Mouse (Mus musculus): ENCODE results near the gene Tmbim1. TPM values are rescaled to one million over a fixed set of nuclear protein-coding genes. Genes with fewer than 3 reads are reported as not detected.
A peak's percentile ranks its signal among the peaks of the same experiment; 100 is the strongest.

Gene Tmbim1
- polyA plus RNA-seq, 1 experiment from 2014 or later = 149 TPM

- Histone ChIP-seq H3K27ac (ENCODE audit: low read length) (peak overlapping the region; percentile 99), H3K9ac (replicated peaks; ENCODE audit: low read depth) (peak overlapping the region; percentile 97), H3K27me3 (replicated peaks; ENCODE audit: insufficient read depth, low read length) (no peaks in the 10 kb centered on the region), H3K4me1 (ENCODE audit: insufficient read depth, low read depth, low read length) (peaks cover 36% of the 10 kb centered on the region; the same call in 1 of the 2 replicates), H3K4me3 (ENCODE audit: low read depth, low read length) (peak overlapping the region; percentile 87), H3K4me2 (replicated peaks; ENCODE audit: low read depth, low read length) (peak overlapping the region; percentile 67), H3K36me3 (ENCODE audit: insufficient read depth, low read length) (no peaks in the 10 kb centered on the region), H3K9me3 (ENCODE audit: low read length) (no peaks in the 10 kb centered on the region)
- peak; percentile 83 for DNase-seq (ENCODE audit: low spot score)
- TF ChIP-seq EP300 (IDR thresholded peaks at IDR 0.05) (no peak), CTCF (IDR thresholded peaks at IDR 0.05) (no peak)
- ATAC-seq = peak; percentile 38
- WGBS = 4% methylated on average over 12 of the region's 12 CpGs
Observed at GRCm38 (mm10) chr1:74304339-74304790, 1.1 kb downstream of the Tmbim1 start.

GRCm38 (mm10) chr1:74303509-74304338 lies 1.7 kb downstream of the Tmbim1 start:
- Histone ChIP-seq H3K9ac (replicated peaks; ENCODE audit: low read depth) (peak overlapping the region; percentile 97), H3K4me2 (replicated peaks; ENCODE audit: low read depth, low read length) (peak overlapping the region; percentile 67), H3K27me3 (replicated peaks; ENCODE audit: insufficient read depth, low read length) (no peaks in the 10 kb centered on the region), H3K4me3 (ENCODE audit: low read depth, low read length) (peak overlapping the region; percentile 87), H3K27ac (ENCODE audit: low read length) (peak overlapping the region; percentile 99), H3K9me3 (ENCODE audit: low read length) (no peaks in the 10 kb centered on the region), H3K4me1 (ENCODE audit: insufficient read depth, low read depth, low read length) (peaks cover 42% of the 10 kb centered on the region; the same call in 1 of the 2 replicates), H3K36me3 (ENCODE audit: insufficient read depth, low read length) (no peaks in the 10 kb centered on the region)
- TF ChIP-seq CTCF (IDR thresholded peaks at IDR 0.05) = peak; percentile 25; the same call in 1 of the 2 replicates
- TF ChIP-seq EP300 (IDR thresholded peaks at IDR 0.05) = no peak
- WGBS = under 1% methylated on average over 50 of the region's 56 CpGs
- ATAC-seq (peak; percentile 85), DNase-seq (ENCODE audit: low spot score) (peak; percentile 88)

GRCm38 (mm10) chr1:74302835-74303234 lies 2.6 kb downstream of the Tmbim1 start:
- Histone ChIP-seq H3K9ac (replicated peaks; ENCODE audit: low read depth) (peak overlapping the region; percentile 97), H3K4me3 (ENCODE audit: low read depth, low read length) (peak overlapping the region; percentile 87), H3K27ac (ENCODE audit: low read length) (peak overlapping the region; percentile 99), H3K9me3 (ENCODE audit: low read length) (no peaks in the 10 kb centered on the region), H3K36me3 (ENCODE audit: insufficient read depth, low read length) (no peaks in the 10 kb centered on the region), H3K4me1 (ENCODE audit: insufficient read depth, low read depth, low read length) (peaks cover 51% of the 10 kb centered on the region), H3K4me2 (replicated peaks; ENCODE audit: low read depth, low read length) (peak overlapping the region; percentile 67), H3K27me3 (replicated peaks; ENCODE audit: insufficient read depth, low read length) (no peaks in the 10 kb centered on the region)
- TF ChIP-seq EP300 (IDR thresholded peaks at IDR 0.05) = no peak
- TF ChIP-seq CTCF (IDR thresholded peaks at IDR 0.05) = no peak
- 54% methylated on average over 2 of the region's 2 CpGs for WGBS
- ATAC-seq (no peak), DNase-seq (ENCODE audit: low spot score) (peak; percentile 28)

- no peaks in the 10 kb centered on the region for H3K36me3 ChIP-seq (ENCODE audit: insufficient read depth, low read length)
- 78% methylated on average over 7 of the region's 7 CpGs for WGBS
- no peak for TF ChIP-seq CTCF (IDR thresholded peaks at IDR 0.05)
- TF ChIP-seq EP300 (IDR thresholded peaks at IDR 0.05) = no peak
- no peaks in the 10 kb centered on the region for H3K27me3 ChIP-seq (replicated peaks; ENCODE audit: insufficient read depth, low read length)
- peak overlapping the region; percentile 99 for H3K27ac ChIP-seq (ENCODE audit: low read length)
- no peak for DNase-seq (ENCODE audit: low spot score)
- no peak for ATAC-seq
- peaks cover 57% of the 10 kb centered on the region for H3K4me1 ChIP-seq (ENCODE audit: insufficient read depth, low read depth, low read length)
- H3K4me3 ChIP-seq (ENCODE audit: low read depth, low read length) = peak overlapping the region; percentile 87
- H3K9ac ChIP-seq (replicated peaks; ENCODE audit: low read depth) = peak overlapping the region; percentile 97; the same call in 1 of the 2 replicates
- peak overlapping the region; percentile 67 for H3K4me2 ChIP-seq (replicated peaks; ENCODE audit: low read depth, low read length)
- H3K9me3 ChIP-seq (ENCODE audit: low read length) = no peaks in the 10 kb centered on the region
Observed at GRCm38 (mm10) chr1:74302229-74302628, 3.2 kb downstream of the Tmbim1 start.

GRCm38 (mm10) chr1:74300347-74301110 lies 4.9 kb downstream of the Tmbim1 start:
- ATAC-seq (no peak), DNase-seq (ENCODE audit: low spot score) (peak; percentile 82)
- 42% methylated on average over 6 of the region's 6 CpGs for whole genome bisulfite sequencing
- peak overlapping the region; percentile 99 for H3K27ac ChIP-seq (ENCODE audit: low read length)
- H3K4me1 ChIP-seq (ENCODE audit: insufficient read depth, low read depth, low read length) = peaks cover 71% of the 10 kb centered on the region
- H3K9ac ChIP-seq (replicated peaks; ENCODE audit: low read depth) = no peak overlapping the region
- H3K4me2 ChIP-seq (replicated peaks; ENCODE audit: low read depth, low read length) = peak overlapping the region; percentile 22; the same call in 1 of the 2 replicates
- H3K36me3 ChIP-seq (ENCODE audit: insufficient read depth, low read length) = no peaks in the 10 kb centered on the region
- peak; percentile 79 for TF ChIP-seq EP300 (IDR thresholded peaks at IDR 0.05)
- no peak for TF ChIP-seq CTCF (IDR thresholded peaks at IDR 0.05)
- no peaks in the 10 kb centered on the region for H3K9me3 ChIP-seq (ENCODE audit: low read length)
- no peaks in the 10 kb centered on the region for H3K27me3 ChIP-seq (replicated peaks; ENCODE audit: insufficient read depth, low read length)
- H3K4me3 ChIP-seq (ENCODE audit: low read depth, low read length) = no peak overlapping the region

GRCm38 (mm10) chr1:74298996-74299395 lies 6.4 kb downstream of the Tmbim1 start:
- TF ChIP-seq CTCF (IDR thresholded peaks at IDR 0.05) = no peak
- no peak; the same call in 1 of the 2 replicates for TF ChIP-seq EP300 (IDR thresholded peaks at IDR 0.05)
- 0 out of 2 replicates have a peak, but pooled peaks cover under 1% of the 10 kb centered on the region for H3K36me3 ChIP-seq (ENCODE audit: insufficient read depth, low read length)
- peak overlapping the region; percentile 25 for H3K4me2 ChIP-seq (replicated peaks; ENCODE audit: low read depth, low read length)
- no peak overlapping the region for H3K4me3 ChIP-seq (ENCODE audit: low read depth, low read length)
- peak; percentile 84 for DNase-seq (ENCODE audit: low spot score)
- H3K27ac ChIP-seq (ENCODE audit: low read length) = peak overlapping the region; percentile 99
- H3K27me3 ChIP-seq (replicated peaks; ENCODE audit: insufficient read depth, low read length) = no peaks in the 10 kb centered on the region
- H3K4me1 ChIP-seq (ENCODE audit: insufficient read depth, low read depth, low read length) = peaks cover 83% of the 10 kb centered on the region
- ATAC-seq = no peak
- H3K9me3 ChIP-seq (ENCODE audit: low read length) = no peaks in the 10 kb centered on the region
- WGBS = 40% methylated on average over 5 of the region's 5 CpGs
- no peak overlapping the region for H3K9ac ChIP-seq (replicated peaks; ENCODE audit: low read depth)
